Mouse (Mus musculus): ENCODE data around the gene Fam19a2.

Gene Fam19a2

DNA sequence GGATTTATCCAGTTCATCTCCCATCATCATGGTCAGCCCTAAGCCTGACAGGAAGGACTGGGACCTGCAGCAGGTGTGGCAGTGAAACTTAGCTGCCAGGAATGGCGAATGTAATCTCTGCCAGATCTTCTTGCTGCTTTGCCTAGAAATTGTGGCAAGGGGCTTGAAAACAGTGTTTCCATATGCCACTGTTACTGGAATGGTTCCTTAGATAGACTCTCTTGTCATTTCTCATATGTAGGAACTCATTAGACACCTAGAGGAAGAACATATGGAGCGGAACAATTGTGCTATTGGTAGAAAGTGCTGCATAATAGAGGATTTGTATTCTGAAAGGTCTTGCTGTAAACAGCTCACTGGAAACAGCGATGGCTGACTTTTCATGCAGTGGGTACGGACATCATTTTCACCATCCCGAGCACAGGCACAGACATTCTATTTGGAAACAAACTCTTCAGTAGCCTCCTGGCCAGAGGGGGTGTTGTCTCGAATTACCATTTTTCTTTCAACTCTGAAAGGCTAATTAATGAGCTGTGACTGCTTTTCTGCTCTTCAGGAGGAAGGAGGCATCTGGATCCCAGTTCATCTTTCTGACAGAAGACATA lies 488.0 kb downstream of the Fam19a2 start:
- no peak for DNase-seq

GRCm38 (mm10) chr10:123752755-123753154 lies 489.0 kb downstream of the Fam19a2 start:
- no peak for DNase-seq

GRCm38 (mm10) chr10:123753996-123754395 lies 490.2 kb downstream of the Fam19a2 start:
- DNase-seq, result no peak

- no peak for DNase-seq
Observed at GRCm38 (mm10) chr10:123789374-123789773, 525.6 kb downstream of the Fam19a2 start.
